Mouse (Mus musculus) megakaryocyte, embryonic 14.5 days (primary cell): ENCODE measurements around the gene Spsb2. TPM values are rescaled to one million over a fixed set of nuclear protein-coding genes. Genes with fewer than 3 reads are reported as not detected.
"Not testable (repeated sequence)": the region's sequence is repeated elsewhere in the genome, so short reads cannot be mapped to it uniquely, and the experiment has no call there.

Experiments used
- H3K27me3 ChIP-seq: replicated peaks from 2 replicates; pipeline ENCODE3; 2012; ENCODE audit warnings: inconsistent platforms
- H3K36me3 ChIP-seq: replicated peaks from 2 replicates; pipeline ENCODE3; 2012; ENCODE audit warnings: low read length, inconsistent platforms, mixed read lengths
- H3K4me1 ChIP-seq: 2 replicates; pipeline ENCODE4 v1.6.1; 2012; ENCODE audit warnings: inconsistent platforms
- H3K4me3 ChIP-seq: replicated peaks from 2 replicates; pipeline ENCODE3; 2012; ENCODE audit warnings: moderate library complexity, mild to moderate bottlenecking, inconsistent platforms
- H3K9me3 ChIP-seq: 2 replicates; pipeline ENCODE4 v1.6.1; 2012; ENCODE audit warnings: inconsistent platforms
- FLI1 ChIP-seq: IDR thresholded peaks from 2 replicates; pipeline ENCODE4 v1.6.1; 2012; ENCODE audit warnings: low read length, inconsistent platforms, mixed read lengths
- GATA1 ChIP-seq: IDR thresholded peaks from 3 replicates; pipeline ENCODE4 v1.6.1; 2012; ENCODE audit warnings: mixed read lengths, low read length, inconsistent platforms, borderline replicate concordance
- polyA plus RNA-seq: library from polyadenylated mRNA; stranded (reverse); fragments of >175 nt; gene quantifications from 2 replicates; pipeline ENCODE4 v1.2.3, GENCODE M21; 2012; ENCODE audit warnings: low replicate concordance; ENCODE audit not compliant: insufficient read depth

The Spsb2 gene
- polyA plus RNA-seq, 1 experiment: 52.2 TPM

DNA sequence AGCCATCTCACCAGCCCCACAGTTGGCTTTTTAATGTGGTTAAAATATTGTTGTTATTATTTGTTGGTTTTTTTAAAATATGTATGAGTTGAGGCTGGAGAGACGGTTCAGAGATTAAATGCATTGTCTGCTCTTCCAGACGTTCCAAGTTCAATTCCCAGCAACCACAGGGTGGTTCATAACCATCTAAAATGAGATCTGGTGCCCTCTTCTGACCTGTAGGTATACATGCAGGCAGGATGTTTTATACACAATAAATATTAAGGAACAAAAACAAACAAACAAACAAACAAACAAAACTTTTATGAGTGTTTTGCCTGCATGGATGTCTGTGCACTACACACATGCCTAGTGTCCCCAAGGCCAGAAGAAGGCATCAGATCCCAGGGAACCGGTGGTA lies 5.4 kb upstream of the Spsb2 start:
- TF ChIP-seq GATA1: no peak
- TF ChIP-seq FLI1: no peak
- no peaks in the 10 kb centered on the region for H3K9me3 ChIP-seq
- H3K27me3 ChIP-seq: no peaks in the 10 kb centered on the region
- no peaks in the 10 kb centered on the region for H3K36me3 ChIP-seq
- H3K4me1 ChIP-seq: peaks cover 32% of the 10 kb centered on the region
- H3K4me3 ChIP-seq: no peak overlapping the region

DNA sequence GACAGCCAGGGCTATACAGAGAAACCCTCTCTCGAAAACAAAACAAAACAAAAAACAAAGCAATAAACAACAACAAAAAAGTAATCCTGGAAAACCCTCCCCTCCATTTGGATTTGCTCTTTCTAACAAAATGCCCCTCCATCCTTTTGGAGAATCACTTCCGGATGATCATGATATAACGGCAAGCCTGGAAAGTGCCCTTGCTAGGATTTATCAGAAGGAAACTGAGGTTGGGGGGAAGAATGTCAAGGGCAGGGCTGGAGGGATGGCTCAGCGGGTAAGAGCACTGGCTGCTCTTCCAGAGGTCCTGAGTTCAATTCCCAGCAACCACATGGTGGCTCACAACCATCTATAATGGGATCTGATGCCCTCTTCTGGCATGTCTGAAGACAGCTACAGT lies 4.8 kb upstream of the Spsb2 start:
- not testable (repeated sequence) for H3K9me3 ChIP-seq, H3K27me3 ChIP-seq
- peaks cover 38% of the 10 kb centered on the region for H3K4me1 ChIP-seq

DNA sequence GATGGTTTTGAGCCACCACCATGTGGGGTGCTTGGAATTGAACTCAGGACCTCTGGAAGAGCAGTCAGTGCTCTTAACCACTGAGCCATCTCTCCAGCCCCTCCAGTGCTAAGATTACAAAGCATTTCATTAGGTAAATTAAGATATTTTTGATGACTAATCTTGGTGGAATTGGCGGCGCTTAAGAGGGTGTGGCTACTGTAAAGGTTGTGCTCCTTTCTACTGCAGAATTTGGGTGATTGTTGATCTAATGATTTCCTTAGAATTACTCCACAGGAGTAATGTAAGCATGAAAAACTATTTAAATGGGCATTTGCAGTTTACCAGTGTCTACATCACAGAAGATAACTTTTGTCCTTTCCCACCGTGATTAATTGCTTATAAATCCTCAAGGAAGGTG lies 4.1 kb upstream of the Spsb2 start:
- peaks cover 44% of the 10 kb centered on the region for H3K4me1 ChIP-seq
- H3K27me3 ChIP-seq: no peaks in the 10 kb centered on the region
- no peaks in the 10 kb centered on the region for H3K9me3 ChIP-seq
- no peak for TF ChIP-seq FLI1
- no peak for TF ChIP-seq GATA1
- no peak overlapping the region for H3K4me3 ChIP-seq
- no peaks in the 10 kb centered on the region for H3K36me3 ChIP-seq

More for the DNA sequence above, 4.8 kb upstream of the Spsb2 start:
- H3K4me3 ChIP-seq, H3K36me3 ChIP-seq: not testable (repeated sequence)

DNA sequence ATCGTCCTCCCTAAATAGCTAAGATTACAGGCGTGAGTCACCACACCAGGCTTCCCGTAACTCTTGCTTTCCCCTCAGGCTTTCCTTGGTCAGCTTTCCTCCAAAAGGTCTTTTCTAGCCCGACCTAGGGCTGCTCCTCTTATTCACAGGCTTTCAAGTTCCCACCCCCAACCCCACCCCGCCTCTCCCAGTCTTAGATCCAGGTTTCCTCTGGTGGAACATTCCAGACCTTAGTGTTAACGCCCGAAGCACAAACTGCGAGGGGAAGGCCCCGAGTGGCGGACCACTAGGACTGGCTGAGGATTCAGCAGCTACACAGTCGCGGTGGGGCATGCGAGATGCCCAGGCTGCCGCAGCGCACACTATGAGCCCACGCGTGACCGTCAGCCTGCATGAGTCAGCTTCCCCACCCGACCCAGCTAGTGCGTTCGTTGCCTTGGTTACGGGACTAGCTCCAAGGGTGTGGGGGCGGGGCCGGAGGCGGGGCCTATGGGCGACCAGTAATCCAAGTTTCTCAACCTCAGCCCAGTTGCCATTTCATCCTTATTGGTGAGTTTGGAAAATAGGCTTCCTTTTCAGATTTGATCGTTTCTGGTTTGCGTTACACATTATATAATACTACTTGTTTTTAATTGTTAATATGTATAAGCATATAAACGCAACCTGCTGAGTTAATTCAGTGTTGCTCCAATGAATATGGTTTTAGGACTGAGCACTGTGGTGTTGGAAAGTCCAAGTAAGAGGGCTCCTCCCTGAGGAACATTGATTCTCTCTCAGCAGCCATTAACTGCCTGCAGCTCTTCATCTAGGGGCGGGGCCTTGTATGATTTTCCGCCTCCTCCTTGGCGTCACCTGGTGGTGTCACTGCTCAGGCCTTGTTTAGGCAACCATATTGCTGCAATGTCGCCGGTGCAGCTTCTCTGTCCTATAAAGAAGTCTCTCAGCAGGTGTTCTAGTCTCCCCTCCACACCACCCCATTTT lies 2.8 kb upstream of the Spsb2 start:
- TF ChIP-seq GATA1: no peak
- no peak for TF ChIP-seq FLI1
- Histone ChIP-seq H3K4me3 (peak overlapping the region; percentile 92), H3K9me3 (no peaks in the 10 kb centered on the region), H3K27me3 (no peaks in the 10 kb centered on the region), H3K36me3 (peaks cover 11% of the 10 kb centered on the region), H3K4me1 (peaks cover 57% of the 10 kb centered on the region)

DNA sequence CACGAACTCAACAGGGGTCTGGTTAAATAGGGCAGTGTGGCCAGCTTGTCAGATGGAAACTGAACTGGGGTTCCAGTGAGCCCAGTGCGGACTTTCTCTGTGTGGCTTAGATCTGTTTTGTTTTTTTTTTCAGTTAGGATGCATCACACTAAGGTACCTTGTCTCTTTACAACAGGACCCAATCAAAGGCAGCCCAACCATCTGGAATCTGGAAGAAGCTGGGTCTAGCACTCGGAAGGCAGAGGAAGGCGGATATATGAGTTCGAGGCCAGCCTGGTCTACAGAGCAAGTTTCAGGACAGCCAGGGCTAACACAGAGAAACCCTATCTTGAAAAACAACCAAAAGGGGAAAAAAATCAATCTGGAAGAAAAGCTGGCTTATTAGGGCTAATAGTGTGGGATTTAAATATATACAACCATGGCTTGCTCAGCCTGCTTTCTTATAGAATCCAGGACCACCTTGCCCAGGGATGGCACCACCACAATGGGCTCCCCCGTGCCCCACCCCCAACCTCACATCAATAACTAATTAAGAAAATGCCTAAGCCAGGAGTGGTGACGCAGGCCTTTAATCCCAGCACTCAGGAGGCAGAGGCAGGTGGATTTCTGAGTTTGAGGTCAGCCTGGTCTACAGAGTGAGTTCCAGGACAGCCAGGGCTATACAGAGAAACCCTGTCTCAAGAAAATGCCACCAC lies 1.9 kb upstream of the Spsb2 start:
- H3K9me3 ChIP-seq: no peaks in the 10 kb centered on the region
- H3K27me3 ChIP-seq: no peaks in the 10 kb centered on the region
- H3K4me1 ChIP-seq: peaks cover 67% of the 10 kb centered on the region
- peak overlapping the region; percentile 92 for H3K4me3 ChIP-seq
- TF ChIP-seq GATA1 (no peak), FLI1 (no peak)
- peaks cover 19% of the 10 kb centered on the region for H3K36me3 ChIP-seq

DNA sequence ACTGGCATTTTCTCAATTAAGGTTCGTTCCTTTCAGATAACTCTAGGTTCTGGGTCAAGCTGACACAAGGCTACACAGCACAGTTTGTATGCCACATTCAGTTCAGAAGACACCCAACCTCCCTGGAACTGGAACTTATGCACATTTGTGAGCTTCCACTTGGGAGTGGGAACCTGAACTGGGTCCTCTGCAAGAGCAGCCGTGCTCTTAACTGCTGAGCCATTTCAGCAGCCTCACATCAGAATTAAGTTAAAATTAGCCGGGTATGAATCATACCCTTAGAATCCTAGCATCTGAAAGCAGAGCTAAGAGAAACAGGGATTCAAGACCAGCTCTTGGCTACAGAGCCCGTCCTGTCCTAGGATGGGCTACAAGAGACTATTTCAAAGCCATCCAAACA lies 1.1 kb upstream of the Spsb2 start:
- no peak for TF ChIP-seq GATA1
- no peak for TF ChIP-seq FLI1
- Histone ChIP-seq H3K4me1 (peaks cover 75% of the 10 kb centered on the region), H3K4me3 (no peak overlapping the region), H3K9me3 (no peaks in the 10 kb centered on the region), H3K36me3 (peaks cover 26% of the 10 kb centered on the region), H3K27me3 (no peaks in the 10 kb centered on the region)

DNA sequence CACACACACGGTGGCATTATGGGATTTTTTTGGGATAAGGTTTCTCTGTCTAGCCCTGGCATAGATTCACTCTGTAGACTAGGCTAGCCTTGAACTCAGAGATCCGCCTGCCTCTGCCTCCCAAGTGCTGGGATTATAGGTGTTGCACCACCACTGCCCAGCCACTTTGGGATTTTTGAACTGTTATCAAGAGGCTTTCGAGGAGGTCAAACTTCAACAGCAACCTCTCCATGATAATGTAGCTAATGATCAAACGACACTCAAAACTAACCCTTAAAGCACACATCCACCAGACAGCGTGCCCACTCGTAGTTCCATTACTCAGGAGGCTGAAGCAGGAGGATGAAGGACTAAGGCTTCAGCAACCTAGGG lies 489 bp upstream of the Spsb2 start:
- peaks cover 33% of the 10 kb centered on the region for H3K36me3 ChIP-seq
- H3K27me3 ChIP-seq: no peaks in the 10 kb centered on the region
- no peaks in the 10 kb centered on the region for H3K9me3 ChIP-seq
- peak overlapping the region; percentile 95 for H3K4me3 ChIP-seq
- TF ChIP-seq GATA1: no peak
- no peak for TF ChIP-seq FLI1
- H3K4me1 ChIP-seq: peaks cover 81% of the 10 kb centered on the region

DNA sequence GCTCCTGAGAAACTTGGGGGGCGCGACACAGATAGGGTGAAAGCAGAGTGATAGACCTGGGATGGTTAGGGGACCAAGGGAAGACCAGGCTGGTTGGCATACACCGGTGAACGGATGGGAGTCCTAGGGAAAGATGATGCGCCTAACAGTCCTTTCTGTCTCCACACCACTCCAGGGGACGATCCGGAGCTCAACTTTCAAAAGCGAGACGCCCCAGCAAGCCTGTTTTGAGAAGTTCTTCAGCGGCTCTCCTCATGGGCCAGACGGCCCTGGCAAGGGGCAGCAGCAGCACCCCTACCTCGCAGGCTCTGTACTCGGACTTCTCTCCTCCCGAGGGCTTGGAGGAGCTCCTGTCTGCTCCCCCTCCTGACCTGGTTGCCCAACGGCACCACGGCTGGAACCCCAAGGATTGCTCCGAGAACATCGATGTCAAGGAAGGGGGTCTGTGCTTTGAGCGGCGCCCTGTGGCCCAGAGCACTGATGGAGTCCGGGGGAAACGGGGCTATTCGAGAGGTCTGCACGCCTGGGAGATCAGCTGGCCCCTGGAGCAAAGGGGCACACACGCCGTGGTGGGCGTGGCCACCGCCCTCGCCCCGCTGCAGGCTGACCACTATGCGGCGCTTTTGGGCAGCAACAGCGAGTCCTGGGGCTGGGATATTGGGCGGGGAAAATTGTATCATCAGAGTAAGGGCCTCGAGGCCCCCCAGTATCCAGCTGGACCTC lies 752 bp downstream of the Spsb2 start:
- H3K27me3 ChIP-seq: no peaks in the 10 kb centered on the region
- TF ChIP-seq FLI1 (no peak), GATA1 (no peak)
- peak overlapping the region; percentile 95 for H3K4me3 ChIP-seq
- peaks cover 34% of the 10 kb centered on the region for H3K36me3 ChIP-seq
- no peaks in the 10 kb centered on the region for H3K9me3 ChIP-seq
- peaks cover 86% of the 10 kb centered on the region for H3K4me1 ChIP-seq

DNA sequence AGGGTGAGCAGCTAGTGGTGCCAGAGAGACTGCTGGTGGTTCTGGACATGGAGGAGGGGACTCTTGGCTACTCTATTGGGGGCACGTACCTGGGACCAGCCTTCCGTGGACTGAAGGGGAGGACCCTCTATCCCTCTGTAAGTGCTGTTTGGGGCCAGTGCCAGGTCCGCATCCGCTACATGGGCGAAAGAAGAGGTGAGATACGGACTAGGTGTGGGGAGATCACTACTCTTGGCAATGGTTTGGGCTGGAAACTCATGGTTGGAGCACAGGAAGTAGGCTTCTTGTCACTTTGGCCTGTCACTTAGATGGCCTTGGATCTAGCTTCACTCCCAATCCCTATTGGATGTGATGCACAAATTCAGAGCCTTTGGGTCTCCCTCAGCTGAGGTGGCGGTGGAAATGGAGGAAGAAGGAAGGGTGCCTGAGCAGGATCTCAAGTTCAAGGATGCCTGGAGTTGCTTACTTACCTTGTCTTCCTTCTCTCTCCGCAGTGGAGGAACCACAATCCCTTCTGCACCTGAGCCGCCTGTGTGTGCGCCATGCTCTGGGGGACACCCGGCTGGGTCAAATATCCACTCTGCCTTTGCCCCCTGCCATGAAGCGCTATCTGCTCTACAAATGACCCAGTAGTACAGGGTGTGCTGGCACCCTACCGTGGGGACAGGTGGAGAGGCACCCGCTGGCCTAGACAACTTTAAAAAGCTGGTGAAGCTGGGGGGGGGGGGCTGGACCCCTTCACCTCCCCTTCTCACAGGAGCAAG lies 1.5 kb downstream of the Spsb2 start:
- Histone ChIP-seq H3K36me3 (peaks cover 40% of the 10 kb centered on the region), H3K4me1 (peaks cover 91% of the 10 kb centered on the region), H3K27me3 (no peaks in the 10 kb centered on the region), H3K9me3 (no peaks in the 10 kb centered on the region), H3K4me3 (peak overlapping the region; percentile 95)
- TF ChIP-seq FLI1 (no peak), GATA1 (no peak)

DNA sequence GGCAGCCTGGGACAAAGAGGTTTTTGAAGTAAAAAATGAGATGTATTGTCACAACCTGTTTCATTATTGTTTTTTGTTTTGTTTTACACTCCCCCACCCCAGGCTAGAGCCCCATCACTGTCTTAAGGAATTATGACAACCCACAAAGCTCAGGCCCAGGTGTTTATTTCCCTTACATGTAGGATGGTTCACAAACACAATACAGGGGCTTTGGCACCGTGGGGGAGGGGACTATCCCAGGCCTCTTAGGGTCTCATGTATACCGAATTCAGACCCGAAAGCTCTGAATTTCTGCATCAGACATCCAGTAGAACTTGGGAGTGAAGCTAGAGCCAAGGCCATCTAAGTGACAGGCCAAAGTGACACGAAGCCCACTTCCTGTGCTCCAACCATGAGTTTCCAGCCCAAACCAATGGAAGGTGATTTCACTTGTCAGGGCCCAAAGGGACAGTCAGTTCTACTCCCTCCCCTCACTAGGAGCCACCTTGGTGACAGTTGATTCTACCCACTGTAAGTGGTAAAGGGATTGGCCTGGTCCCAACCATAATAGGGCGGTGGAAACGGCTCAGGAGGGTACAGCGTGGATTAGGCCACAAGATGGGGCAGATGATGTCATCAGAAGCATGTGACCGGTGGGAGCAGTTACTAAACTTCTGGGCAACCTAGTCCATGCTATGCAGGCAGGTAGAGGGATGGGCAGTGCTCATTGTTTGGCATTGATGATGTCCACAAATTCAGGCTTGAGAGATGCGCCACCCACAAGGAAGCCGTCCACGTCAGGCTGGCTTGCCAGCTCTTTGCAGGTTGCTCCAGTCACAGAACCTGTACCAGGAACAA lies 2.3 kb downstream of the Spsb2 start:
- H3K4me3 ChIP-seq: peak overlapping the region; percentile 76
- peaks cover 86% of the 10 kb centered on the region for H3K4me1 ChIP-seq
- H3K27me3 ChIP-seq, H3K9me3 ChIP-seq: not testable (repeated sequence)
- peaks cover 49% of the 10 kb centered on the region for H3K36me3 ChIP-seq
